Mouse (Mus musculus) thymus, postnatal 0 days (tissue): Measurements from ENCODE around the gene Foxp1. TPM values are rescaled to one million over a fixed set of nuclear protein-coding genes. Genes with fewer than 3 reads are reported as not detected.

Experiments used
- DNase-seq: peaks from one replicate; pipeline ENCODE4 v3.0.0-alpha.2; 2015; ENCODE audit warnings: low spot score
- polyA plus RNA-seq: library from polyadenylated mRNA; unstranded; fragments of >200 nt; fragmentation: Nextera tagmentation; extraction: Ambion mirVana; gene quantifications from 2 replicates; pipeline ENCODE4 v1.2.1, GENCODE M21; 2015

Gene Foxp1
- polyA plus RNA-seq, 1 experiment from 2014 or later, result 82.5 TPM

DNA sequence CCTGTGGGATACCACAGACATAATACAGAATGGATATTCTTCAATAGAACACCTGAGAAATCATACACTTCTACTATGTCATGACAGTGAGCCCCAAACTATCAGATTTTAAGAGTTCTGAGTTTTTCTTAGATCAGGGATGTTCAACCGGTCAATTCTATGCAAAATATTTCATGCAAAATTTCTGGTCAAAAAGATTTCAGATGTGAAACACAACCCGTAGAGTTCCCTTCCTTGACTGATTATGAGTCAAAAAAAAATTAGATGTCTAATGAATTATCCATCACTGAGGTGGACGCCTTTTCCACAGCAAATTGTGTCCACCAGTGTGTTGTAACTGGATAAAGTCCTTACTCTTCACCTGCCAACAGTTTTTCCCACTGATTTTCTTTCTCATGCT is 188.3 kb downstream of the Foxp1 start:
- DNase-seq, result no peak

DNA sequence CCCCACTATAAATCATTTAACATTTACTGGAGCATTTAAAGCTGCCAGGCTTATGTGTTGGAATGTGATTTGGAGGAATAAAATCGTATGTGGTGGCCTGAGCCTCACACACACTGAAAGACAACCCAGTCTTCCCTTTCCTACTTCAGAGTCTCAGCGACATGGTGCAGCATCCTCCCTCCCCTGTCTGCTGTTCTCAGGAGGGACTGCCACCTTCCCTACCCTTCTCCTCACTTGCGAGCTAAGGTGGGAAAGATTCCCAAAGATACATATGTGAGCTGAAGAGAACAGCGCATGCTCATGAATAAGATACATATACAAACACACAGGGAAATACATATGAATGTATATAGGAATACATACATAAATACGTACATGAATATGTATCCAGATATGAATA is 189.4 kb downstream of the Foxp1 start:
- no peak for DNase-seq

DNA sequence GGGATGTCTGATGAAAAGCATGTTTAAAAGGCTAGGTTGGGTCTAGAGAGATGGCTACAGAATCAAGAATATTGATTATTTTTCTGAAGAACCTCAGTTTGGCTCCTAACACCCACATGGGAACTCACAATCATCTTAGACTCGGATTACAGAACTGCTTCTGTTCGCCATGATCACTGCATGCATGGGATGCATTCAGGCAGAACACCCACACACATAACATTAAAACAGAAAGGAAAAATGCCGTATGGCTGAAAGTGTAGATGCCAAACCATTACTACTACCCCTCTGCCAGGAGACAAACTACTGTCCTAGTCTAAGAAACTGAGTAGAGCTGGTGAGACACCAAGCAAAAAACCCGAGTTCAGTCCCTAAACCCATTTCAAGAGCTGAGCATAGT is 192.4 kb downstream of the Foxp1 start:
- no peak for DNase-seq

DNA sequence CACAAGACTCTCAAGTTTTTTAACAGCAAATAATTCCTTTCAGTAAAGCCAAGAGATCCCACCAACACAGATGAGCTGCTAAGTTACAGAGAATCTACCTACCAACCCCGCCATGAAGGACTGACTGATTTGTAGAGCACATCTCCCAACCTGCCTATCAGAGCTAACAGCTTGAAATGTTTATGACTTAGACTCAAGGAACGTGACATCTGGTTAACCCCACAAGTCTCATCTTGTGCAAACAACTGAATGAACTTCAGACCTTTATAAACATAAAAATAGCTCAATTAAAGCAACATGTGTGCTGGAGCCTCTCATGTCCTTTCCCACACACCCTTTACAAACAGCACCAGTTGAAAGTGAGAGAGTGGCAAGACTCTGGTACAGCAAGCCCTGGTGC is 193.9 kb downstream of the Foxp1 start:
- no peak for DNase-seq

DNA sequence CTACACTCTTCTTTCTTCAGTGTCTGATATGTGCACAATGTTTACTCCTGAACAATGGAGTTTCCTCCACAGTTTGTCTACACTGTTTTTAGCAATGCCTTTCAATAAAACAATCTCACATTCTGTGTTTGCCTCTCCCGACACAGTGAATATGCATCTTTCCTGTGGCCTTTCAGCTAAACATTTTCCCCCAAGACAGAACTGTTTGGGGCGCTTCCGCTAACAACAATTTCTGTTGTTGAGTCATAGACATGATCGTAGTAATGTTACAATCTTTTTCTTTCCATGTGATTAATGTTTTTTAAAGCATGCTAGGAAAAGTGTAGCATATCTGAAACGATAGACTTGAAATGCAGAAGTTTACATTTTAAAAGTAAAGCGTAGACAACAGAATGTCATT is 194.4 kb downstream of the Foxp1 start:
- no peak for DNase-seq

DNA sequence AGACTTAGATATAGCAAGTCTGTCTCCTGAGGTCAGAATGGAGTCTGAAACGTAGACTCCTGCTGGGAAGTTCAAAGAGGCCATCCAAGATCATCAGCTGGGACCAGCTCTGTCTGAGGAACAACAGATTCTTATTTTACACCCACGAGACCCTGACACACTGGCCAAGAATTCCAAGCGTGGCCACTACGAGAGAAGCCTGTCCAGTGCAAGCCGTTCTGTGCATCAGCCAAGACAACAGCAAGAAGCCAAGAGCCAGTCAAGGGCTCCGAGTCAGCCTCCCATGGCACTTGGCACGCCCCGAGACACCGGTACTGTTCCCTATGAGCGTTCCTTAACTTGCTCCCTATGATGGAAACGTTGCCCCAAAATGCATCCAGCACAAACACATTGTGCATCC is 194.8 kb downstream of the Foxp1 start:
- DNase-seq, result no peak

DNA sequence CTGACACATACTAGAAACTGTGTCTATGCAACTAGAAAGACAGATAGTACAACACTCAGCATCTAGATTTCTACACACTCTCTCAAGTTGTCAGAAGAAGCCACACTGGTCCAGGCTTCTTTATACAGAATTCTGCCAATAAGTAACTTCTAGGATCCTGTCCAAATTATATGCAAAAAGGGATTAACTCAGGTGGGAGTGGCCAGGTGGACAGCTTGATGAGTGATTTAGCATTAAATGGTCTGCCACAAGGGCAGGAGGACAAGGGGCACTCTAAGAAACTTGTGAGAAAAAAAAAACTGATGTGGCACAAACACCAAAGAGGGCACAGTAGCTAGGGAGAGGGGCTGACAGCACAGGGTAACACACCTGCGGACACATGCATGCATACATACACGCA is 196.6 kb downstream of the Foxp1 start:
- DNase-seq, result no peak

DNA sequence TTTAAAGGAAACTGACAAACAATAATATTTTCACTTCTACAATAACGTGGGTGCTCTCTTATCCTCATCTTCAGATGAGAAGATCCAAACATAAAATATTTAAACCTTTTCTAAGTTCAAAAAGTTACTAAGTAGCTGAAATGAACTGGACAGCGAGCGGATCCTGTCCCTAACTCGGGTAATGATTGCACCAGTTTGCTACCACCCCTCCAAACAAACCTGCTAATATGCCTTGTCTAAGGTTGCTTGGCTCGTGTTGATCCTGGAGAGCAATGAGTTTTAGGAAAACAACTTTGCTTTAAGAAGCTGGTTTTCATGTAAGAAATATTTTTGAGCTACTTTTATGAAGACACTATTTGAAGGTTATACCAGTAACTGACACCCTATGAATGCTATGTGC is 197.1 kb downstream of the Foxp1 start:
- no peak for DNase-seq

DNA sequence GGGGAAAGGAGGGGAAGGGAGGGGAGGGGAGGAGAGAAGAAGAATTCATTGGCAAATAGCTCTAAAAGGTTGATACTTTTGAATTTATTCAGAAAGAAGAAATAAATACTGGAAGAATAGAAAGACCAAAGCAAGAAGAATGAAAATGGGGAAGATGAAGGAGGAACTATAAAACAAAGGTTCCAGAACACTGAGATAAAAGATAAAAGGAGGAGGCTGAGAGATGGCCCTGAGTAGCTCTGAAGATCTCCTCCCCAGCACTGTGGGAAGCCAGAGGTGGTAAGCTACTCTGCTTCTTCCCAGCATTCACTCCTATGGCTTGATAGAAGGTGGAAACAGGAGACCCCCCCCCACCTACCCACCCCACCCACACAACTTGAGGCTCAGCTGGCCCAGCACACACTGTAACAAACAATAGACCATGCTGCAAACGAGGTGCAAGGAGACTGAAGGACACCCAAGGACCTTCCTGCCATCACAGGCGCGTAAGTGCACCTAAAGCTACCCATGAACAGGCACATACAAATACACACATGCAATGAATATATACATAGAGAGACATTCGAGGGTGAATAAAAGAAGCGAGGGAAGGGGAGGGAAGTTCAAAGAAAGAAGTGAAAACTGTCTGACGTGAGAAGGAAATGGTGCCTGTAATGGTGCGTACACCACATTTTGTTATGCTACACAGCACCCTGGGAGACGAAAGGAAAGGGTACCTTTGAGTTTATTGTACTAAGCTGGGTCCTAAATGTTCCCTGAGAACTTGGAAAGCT is 200.2 kb downstream of the Foxp1 start:
- no peak for DNase-seq

DNA sequence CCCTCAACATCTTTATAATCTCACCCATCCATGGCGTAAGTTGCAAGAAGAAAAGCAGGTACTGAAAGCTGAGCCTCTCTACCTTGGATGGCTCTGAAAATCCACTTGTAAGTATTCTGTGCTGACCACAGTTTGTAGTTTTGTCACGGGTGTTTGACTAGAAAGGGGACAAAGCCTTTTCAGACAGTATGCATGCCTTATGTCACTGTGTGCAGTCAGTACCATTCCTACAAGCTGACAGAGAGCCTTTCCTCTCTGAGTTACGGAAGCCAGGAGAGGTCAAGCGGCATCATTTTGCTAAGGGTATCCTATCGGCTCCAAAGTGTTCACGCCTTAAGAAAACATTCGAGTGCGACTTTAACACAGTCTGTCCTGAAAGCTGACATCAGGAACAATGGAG is 202.1 kb downstream of the Foxp1 start:
- DNase-seq, result no peak

DNA sequence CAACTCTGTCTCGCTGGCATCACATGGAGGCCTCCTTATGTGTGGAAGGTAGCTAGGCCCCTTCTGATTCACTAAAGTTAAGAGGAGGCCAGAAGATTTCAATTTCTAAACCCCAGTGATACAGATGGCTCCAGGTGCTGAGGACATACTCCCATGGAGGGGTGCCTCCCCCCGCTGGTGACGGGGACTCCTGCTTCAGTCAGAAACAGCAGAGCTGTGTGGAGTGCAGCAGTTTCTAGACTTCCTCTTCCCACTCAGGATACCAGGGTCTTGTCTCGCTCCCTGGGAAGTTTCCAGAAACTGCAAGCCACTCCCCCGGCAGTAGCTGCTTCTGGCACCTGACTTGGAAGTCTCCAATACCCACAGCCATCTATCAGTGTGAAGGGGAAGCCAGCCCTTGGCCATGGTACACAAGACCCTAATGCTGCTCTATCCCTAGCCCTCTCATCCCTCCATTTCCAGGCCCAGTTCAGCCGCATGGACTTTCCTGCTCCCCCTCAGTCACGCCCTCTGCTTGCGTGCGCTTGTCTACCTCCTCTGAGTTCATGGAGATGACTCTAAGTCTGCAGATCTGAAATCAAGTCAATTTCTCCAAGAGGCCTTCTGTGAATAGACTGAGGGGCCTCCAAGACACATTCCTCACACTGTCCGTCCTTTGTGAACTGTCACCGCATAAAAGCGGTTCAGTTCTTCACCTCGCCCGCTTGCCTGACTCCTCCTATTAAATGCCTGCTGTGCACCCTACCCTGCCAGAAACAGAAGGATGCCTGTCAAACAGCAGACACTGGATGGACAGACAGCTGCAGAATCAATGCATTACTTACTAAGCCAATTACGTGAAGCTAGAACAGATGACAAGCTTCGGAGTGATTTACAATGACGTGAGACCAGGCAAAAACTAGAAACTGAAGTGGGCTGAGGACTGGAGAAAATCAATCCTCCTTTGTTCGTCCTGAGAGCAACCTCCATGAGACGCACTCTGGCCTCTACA is 202.8 kb downstream of the Foxp1 start:
- DNase-seq, result peak; percentile 50

DNA sequence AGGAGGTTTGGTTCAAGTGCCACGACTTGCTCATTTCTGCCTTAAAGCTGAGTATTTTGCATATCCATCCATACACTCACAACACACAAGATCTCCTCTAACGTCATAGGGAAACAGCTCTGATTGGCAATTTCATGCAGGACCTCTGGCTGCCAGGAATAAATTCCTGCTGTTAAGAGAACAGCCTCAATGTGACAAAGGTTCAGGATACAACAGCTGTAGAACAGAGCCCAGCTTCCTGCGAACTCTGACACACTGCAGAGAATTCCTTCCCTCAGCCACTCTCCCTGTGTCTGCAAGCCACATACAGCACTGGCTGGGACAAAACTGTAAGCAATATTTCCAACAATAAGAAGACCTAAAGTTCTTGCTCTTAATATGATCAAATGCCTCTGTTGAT is 207.8 kb downstream of the Foxp1 start:
- DNase-seq, result no peak

DNA sequence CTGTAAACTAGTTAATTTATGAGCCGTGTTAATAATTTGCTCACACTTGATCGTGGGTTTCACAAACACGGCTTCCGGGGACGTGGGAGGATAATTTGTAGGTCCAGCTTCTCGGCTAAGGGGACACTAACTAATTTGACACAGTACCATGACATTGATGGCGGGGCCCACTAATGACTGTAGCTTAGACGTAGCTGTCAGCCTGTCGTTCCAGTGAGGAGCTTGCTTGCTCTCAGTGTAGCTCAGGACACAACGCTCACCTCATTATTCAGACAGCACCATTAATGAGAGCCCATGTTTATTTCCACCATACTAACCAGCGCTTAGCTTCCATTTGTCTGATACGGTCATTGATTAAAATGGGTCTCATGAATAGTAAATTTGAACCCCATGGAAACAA is 212.0 kb downstream of the Foxp1 start:
- no peak for DNase-seq

DNA sequence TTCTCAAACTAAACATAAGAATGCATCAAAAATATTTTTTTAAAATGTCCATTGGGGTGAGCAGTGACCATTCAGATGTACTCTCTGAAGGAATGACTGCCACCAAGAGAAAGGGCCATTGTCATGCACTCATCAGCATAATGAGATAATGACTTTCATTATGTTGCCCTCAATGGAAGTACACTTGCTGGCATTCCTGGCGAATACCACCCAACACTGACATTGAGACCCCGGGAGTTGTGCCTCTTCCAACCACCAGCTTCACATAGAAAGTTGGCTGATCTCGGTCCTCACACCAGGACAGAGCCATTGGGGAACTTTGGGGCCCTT is 212.4 kb downstream of the Foxp1 start:
- no peak for DNase-seq

DNA sequence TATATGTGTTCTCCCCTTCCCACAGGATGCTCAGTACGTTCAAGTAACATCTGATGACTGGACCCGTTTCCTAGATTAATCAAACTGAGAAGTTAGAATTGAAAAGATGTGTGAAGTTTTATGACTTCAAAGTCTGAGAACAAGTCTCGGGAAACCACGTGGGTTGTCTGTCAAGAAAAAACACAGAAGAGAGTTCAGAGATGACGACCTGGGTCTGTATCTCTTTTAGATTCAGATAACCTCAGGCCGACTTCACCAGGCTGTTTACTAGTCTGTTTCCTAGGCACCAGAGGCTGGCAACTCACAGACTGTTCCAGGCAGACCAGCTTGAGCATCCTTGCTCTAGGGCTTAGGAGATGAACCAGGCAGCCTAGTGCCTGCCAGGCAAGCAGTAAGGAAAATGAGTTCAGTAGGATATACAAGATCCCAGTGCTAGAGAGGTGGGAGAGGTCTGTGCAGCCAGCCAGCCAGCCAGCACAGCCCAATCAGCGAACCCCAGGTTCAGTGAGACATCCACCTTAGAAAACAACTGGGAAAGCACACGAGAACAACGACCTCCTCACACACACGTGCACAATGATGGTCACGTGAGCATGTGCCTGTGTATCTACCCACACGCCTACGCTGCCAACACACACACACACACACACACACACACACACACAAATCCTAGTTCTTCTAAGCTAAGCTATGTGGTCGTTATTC is 212.9 kb downstream of the Foxp1 start:
- DNase-seq, result no peak

DNA sequence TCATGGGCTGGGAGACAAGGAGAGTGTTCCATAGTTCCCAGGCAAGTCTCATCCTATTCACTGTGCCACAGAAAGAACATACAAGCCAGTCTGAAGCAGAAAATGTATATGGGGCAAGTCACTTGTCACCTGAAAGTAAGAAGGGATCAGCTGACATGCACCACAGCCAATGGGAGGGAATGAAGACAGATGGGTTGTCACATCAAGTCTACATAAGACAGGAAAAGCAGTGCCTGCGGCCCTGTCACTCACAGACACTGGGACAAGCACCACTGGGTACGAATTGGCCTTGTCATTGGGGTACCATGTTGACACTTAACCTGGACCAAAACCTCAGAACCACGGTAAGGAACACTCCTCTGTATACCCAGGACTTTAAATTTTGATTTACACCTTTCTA is 216.8 kb downstream of the Foxp1 start:
- peak; percentile 35 for DNase-seq

DNA sequence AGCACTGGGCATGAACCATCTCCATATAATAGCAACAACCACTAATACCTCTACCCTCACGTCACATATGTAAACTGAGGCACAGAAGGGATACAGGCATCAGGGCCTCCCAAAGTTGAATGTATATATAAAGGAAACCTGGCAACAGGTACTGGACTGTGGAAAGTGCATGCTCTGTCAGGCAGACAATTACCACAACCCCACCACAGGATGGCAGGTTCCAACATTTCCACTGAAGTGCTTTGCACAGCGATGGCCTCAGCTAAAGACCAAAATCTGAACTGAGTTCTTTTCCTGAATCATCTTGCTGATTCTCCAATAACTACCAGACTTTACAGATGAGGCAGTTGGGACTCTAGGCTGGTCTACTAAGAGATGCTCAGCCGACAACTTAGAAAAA is 217.3 kb downstream of the Foxp1 start:
- DNase-seq, result no peak

DNA sequence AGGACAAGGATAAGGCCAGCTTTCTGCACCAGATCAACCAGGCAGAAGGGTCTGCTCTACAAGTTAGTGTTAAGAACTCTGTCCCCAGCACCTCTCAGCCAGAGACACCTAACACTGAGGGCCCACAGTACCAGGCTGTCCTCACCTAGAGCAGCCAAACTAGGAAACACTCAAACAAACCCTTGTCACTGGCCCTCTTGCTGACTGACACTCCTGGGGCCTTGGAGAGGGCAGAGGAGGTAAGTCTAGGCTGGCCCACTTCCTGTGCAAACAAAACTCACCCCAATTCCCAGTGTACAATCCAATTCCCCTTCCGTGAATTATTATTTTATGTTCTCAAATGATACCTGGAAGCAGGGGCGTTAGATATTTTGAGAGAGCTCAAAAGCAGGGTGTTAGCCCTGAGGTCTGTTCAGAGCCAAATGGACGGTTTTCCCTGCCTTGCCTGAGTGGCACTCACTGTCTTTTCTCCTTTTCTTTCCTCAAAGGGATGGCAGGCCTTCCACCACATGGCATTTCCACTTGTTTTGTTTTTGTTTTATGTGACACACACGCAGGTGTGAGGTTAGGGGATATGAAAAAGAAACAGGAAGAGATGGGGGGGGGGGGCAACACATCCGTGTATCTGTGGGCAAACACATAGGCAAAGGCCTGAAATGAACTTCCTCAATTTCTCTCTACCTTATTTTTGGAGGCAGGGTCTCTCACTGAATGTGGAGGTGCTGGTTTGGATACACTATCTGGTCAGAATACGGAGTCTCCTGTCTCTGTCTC is 219.7 kb downstream of the Foxp1 start:
- DNase-seq, result peak; percentile 63

DNA sequence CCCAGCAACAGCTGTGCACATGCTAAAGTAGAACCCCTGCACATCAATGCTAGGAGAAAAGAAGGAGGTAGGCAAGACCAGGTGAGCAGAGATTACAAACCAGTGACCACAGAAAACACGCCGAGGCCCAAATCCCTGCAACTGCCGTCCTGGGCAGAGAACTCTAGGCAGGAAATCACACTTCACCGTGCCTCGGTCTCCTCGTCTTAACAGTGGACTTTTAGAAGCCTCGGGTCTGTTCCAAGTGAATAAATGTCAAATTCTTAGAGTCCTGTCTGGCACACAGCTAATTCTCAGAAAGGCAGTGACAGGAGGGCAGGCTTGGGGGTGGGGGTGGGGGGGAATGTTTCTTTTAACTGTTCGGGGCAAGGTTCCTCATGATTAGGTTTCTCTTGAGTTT is 220.6 kb downstream of the Foxp1 start:
- DNase-seq, result no peak

DNA sequence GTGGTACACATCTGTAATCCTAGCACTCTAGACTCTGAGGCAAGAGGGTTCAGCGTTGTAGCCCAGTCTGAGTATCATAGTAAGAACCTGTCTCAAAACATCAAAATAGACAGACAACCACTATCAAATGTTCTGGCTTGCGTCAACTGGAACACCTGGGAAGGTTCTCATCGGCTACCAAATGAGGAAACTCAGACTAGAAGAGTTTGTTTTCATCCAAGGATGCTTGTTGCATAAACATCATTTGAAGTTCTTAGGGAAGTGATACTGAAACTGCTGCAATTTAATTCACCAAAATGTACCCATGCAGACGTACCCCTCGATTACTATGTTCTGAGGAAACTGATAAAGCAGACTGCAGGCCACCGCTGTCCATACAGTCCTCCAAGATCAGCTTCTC is 222.3 kb downstream of the Foxp1 start:
- DNase-seq, result no peak

DNA sequence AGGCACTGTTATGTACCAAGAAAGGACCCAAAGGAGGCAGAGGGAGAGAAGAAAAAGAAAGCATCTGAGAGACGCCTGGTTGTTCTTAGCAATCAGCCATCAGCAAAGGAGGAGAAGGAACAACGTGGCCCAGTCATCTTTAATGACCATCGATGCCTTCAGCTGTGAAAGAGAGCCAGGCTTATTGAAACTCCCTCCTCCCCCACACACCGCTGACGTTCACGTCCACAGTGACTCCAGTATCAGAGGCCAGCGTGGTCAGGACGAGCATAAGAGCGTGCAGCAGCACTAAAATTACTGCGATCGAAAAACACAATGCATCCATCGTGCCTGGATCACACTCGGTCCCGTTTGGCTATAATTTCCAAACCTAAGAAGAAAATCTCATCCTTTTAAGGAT is 223.3 kb downstream of the Foxp1 start:
- no peak for DNase-seq
